Comparison of ENCODE assay signal across 13 mouse cellular contexts in genomic region chrX:38312910-38313625, GRCm38 (mm10). TPM values are rescaled to one million over a fixed set of nuclear protein-coding genes. Genes with fewer than 3 reads are reported as not detected.
DNase-seq lines count a peak whose midpoint lies in the region; ATAC-seq lines count a peak whose summit lies in the region.
"Had no signal": no experiment of that assay in that cellular context is flagged by ENCODE, and none has a peak within 500 bp of the region (broad histone marks: within the 10 kb centered on the region; RNA-seq: fewer than 3 reads in every experiment).

No protein-coding gene starts in this region.

- H3K36me3 ChIP-seq in forebrain, embryonic 13.5 days (ENCODE audit: poor library complexity, severe bottlenecking) = no peaks in the 10 kb centered on the region
- H3K36me3 ChIP-seq: G1E had no signal

- DNase-seq in right cerebral cortex, adult 18-20 months = peak; percentile 2
- no peak for DNase-seq in right cerebral cortex, postnatal 25 days
- DNase-seq in lung, postnatal 25 days (ENCODE audit: low spot score) = peak; percentile 15
- peak; percentile 42 for DNase-seq in retina, embryonic 14.5 days (ENCODE audit: low spot score)
- DNase-seq in gastrocnemius, postnatal 36 days = no peak
- no peak for DNase-seq in layer of hippocampus, adult 11-12 months (ENCODE audit: low spot score)
- DNase-seq: cerebellum, postnatal 25 days; lung, embryonic 14.5 days had no signal

- H3K27ac ChIP-seq in forebrain, embryonic 13.5 days = peak overlapping the region; percentile 19; the same call in 1 of the 2 replicates

- no peaks in the 10 kb centered on the region for H3K9me3 ChIP-seq in forebrain, embryonic 13.5 days (replicated peaks)
- H3K9me3 ChIP-seq: G1E had no signal

- peak; percentile 98 for ATAC-seq in forebrain, embryonic 13.5 days
- no peak for ATAC-seq in inflammation-experienced regulatory T-cells, adult 6 months

- H3K4me2 ChIP-seq in forebrain, embryonic 13.5 days = no peak overlapping the region
- H3K4me2 ChIP-seq: lung, embryonic 14.5 days had no signal

- H3K27me3 ChIP-seq in forebrain, embryonic 13.5 days = no peaks in the 10 kb centered on the region

- H3K4me3 ChIP-seq in forebrain, embryonic 13.5 days = no peak overlapping the region

- H3K9ac ChIP-seq in forebrain, embryonic 13.5 days = no peak overlapping the region
- H3K9ac ChIP-seq: lung, embryonic 14.5 days had no signal

- intact Hi-C loops in gastrocnemius, postnatal 36 days (cut with DNase I) = no loop called here

- H3K4me1 ChIP-seq in forebrain, embryonic 13.5 days = peaks cover 12% of the 10 kb centered on the region

- whole genome bisulfite sequencing in forebrain, embryonic 13.5 days = 32% methylated on average over 9 of the region's 9 CpGs

RNA-seq across cellular contexts. Expression of gene Atp1b4, which starts 2.9 kb away (rescaled TPM):
- not detected in 2 replicates for polyA plus RNA-seq in forebrain, embryonic 13.5 days (2015; fragmentation: Nextera tagmentation; extraction: Ambion mirVana)
- 1 to 10 TPM; 3.0 to 4.7 TPM for total RNA-seq in gastrocnemius, postnatal 36 days (2021)
- not detected for polyA plus RNA-seq in inflammation-experienced regulatory T-cells, adult 6 months (2017; shearing (Covaris generic))
- total RNA-seq: adrenal gland, postnatal 25 days; layer of hippocampus, postnatal 25 days had no signal
- polyA plus RNA-seq: G1E; lung, embryonic 14.5 days had no signal

Comparison
In these comparisons a context has a peak if more than half of its experiments do, and no peak if none do; other contexts are left out.
1. DNase-seq: peak in right cerebral cortex, adult 18-20 months (single experiment), lung, postnatal 25 days (single experiment) and retina, embryonic 14.5 days (single experiment); none in right cerebral cortex, postnatal 25 days (single experiment), gastrocnemius, postnatal 36 days (0 of 2) and layer of hippocampus, adult 11-12 months (single experiment).